Mouse (Mus musculus): ENCODE results near the gene Csf3. TPM values are rescaled to one million over a fixed set of nuclear protein-coding genes. Genes with fewer than 3 reads are reported as not detected.

The Csf3 gene
- polyA plus RNA-seq, 1 experiment = 0.22 TPM

GRCm38 (mm10) chr11:98682811-98683210 is 18.3 kb upstream of the Csf3 start:
- under 1% methylated on average over 23 of the region's 23 CpGs for WGBS
- TF ChIP-seq CTCF (IDR thresholded peaks at IDR 0.05; ENCODE audit: borderline replicate concordance, control insufficient read depth, extremely low read depth, insufficient read depth, low read length, poor library complexity) (no peak), POLR2A (IDR thresholded peaks at IDR 0.05; ENCODE audit: control insufficient read depth, extremely low read depth, insufficient read depth, low read length, poor library complexity) (no peak)
- Histone ChIP-seq H3K4me3 (ENCODE audit: control insufficient read depth, insufficient read depth, low read length) (peak overlapping the region; percentile 71), H3K27me3 (ENCODE audit: control insufficient read depth, insufficient read depth, low read length) (no peaks in the 10 kb centered on the region), H3K4me1 (replicated peaks; ENCODE audit: control insufficient read depth, insufficient read depth, low read length) (peaks cover 2% of the 10 kb centered on the region; the same call in 1 of the 2 replicates), H3K36me3 (ENCODE audit: control insufficient read depth, insufficient read depth, low read length) (peaks cover 24% of the 10 kb centered on the region), H3K27ac (ENCODE audit: control insufficient read depth, insufficient read depth, low read length) (no peak overlapping the region)
- no peak for DNase-seq

GRCm38 (mm10) chr11:98685642-98686041 is 15.4 kb upstream of the Csf3 start:
- TF ChIP-seq POLR2A (IDR thresholded peaks at IDR 0.05; ENCODE audit: control insufficient read depth, extremely low read depth, insufficient read depth, low read length, poor library complexity) (no peak), CTCF (IDR thresholded peaks at IDR 0.05; ENCODE audit: borderline replicate concordance, control insufficient read depth, extremely low read depth, insufficient read depth, low read length, poor library complexity) (no peak)
- no peak overlapping the region for H3K27ac ChIP-seq (ENCODE audit: control insufficient read depth, insufficient read depth, low read length)
- no peak overlapping the region for H3K4me3 ChIP-seq (ENCODE audit: control insufficient read depth, insufficient read depth, low read length)
- peaks cover 43% of the 10 kb centered on the region for H3K36me3 ChIP-seq (ENCODE audit: control insufficient read depth, insufficient read depth, low read length)
- DNase-seq = no peak
- H3K27me3 ChIP-seq (ENCODE audit: control insufficient read depth, insufficient read depth, low read length) = no peaks in the 10 kb centered on the region
- 97% methylated on average over 9 of the region's 9 CpGs for WGBS
- H3K4me1 ChIP-seq (replicated peaks; ENCODE audit: control insufficient read depth, insufficient read depth, low read length) = peaks cover 2% of the 10 kb centered on the region; the same call in 1 of the 2 replicates

GRCm38 (mm10) chr11:98686976-98687375 is 14.1 kb upstream of the Csf3 start:
- Histone ChIP-seq H3K4me1 (replicated peaks; ENCODE audit: control insufficient read depth, insufficient read depth, low read length) (no peaks in the 10 kb centered on the region), H3K4me3 (ENCODE audit: control insufficient read depth, insufficient read depth, low read length) (no peak overlapping the region), H3K27me3 (ENCODE audit: control insufficient read depth, insufficient read depth, low read length) (no peaks in the 10 kb centered on the region), H3K36me3 (ENCODE audit: control insufficient read depth, insufficient read depth, low read length) (peaks cover 56% of the 10 kb centered on the region), H3K27ac (ENCODE audit: control insufficient read depth, insufficient read depth, low read length) (no peak overlapping the region)
- WGBS = 96% methylated on average over 4 of the region's 4 CpGs
- DNase-seq = no peak
- TF ChIP-seq CTCF (IDR thresholded peaks at IDR 0.05; ENCODE audit: borderline replicate concordance, control insufficient read depth, extremely low read depth, insufficient read depth, low read length, poor library complexity) (no peak), POLR2A (IDR thresholded peaks at IDR 0.05; ENCODE audit: control insufficient read depth, extremely low read depth, insufficient read depth, low read length, poor library complexity) (no peak)

GRCm38 (mm10) chr11:98688009-98688408 is 13.1 kb upstream of the Csf3 start:
- Histone ChIP-seq H3K4me3 (ENCODE audit: control insufficient read depth, insufficient read depth, low read length) (no peak overlapping the region), H3K36me3 (ENCODE audit: control insufficient read depth, insufficient read depth, low read length) (peaks cover 60% of the 10 kb centered on the region)
- TF ChIP-seq CTCF (IDR thresholded peaks at IDR 0.05; ENCODE audit: borderline replicate concordance, control insufficient read depth, extremely low read depth, insufficient read depth, low read length, poor library complexity) = no peak
- no peak for TF ChIP-seq POLR2A (IDR thresholded peaks at IDR 0.05; ENCODE audit: control insufficient read depth, extremely low read depth, insufficient read depth, low read length, poor library complexity)

GRCm38 (mm10) chr11:98693201-98693600 is 7.9 kb upstream of the Csf3 start:
- peak; percentile 84 for DNase-seq
- 14% methylated on average over 13 of the region's 13 CpGs for WGBS
- Histone ChIP-seq H3K36me3 (ENCODE audit: control insufficient read depth, insufficient read depth, low read length) (peaks cover 56% of the 10 kb centered on the region), H3K27ac (ENCODE audit: control insufficient read depth, insufficient read depth, low read length) (peak overlapping the region; percentile 17; the same call in 1 of the 2 replicates), H3K27me3 (ENCODE audit: control insufficient read depth, insufficient read depth, low read length) (no peaks in the 10 kb centered on the region), H3K4me3 (ENCODE audit: control insufficient read depth, insufficient read depth, low read length) (no peak overlapping the region), H3K4me1 (replicated peaks; ENCODE audit: control insufficient read depth, insufficient read depth, low read length) (peaks cover 13% of the 10 kb centered on the region)
- TF ChIP-seq CTCF (IDR thresholded peaks at IDR 0.05; ENCODE audit: borderline replicate concordance, control insufficient read depth, extremely low read depth, insufficient read depth, low read length, poor library complexity) = no peak

More at GRCm38 (mm10) chr11:98688009-98688408, 13.1 kb upstream of the Csf3 start:
- H3K27ac ChIP-seq (ENCODE audit: control insufficient read depth, insufficient read depth, low read length) = no peak overlapping the region
- no peaks in the 10 kb centered on the region for H3K27me3 ChIP-seq (ENCODE audit: control insufficient read depth, insufficient read depth, low read length)
- H3K4me1 ChIP-seq (replicated peaks; ENCODE audit: control insufficient read depth, insufficient read depth, low read length) = peaks cover 5% of the 10 kb centered on the region
- WGBS = 95% methylated on average over 8 of the region's 8 CpGs
- no peak for DNase-seq

- no peak overlapping the region for H3K27ac ChIP-seq (ENCODE audit: control insufficient read depth, insufficient read depth, low read length)
- TF ChIP-seq POLR2A (IDR thresholded peaks at IDR 0.05; ENCODE audit: control insufficient read depth, extremely low read depth, insufficient read depth, low read length, poor library complexity) = no peak
- no peak for TF ChIP-seq CTCF (IDR thresholded peaks at IDR 0.05; ENCODE audit: borderline replicate concordance, control insufficient read depth, extremely low read depth, insufficient read depth, low read length, poor library complexity)
- DNase-seq = no peak
- H3K27me3 ChIP-seq (ENCODE audit: control insufficient read depth, insufficient read depth, low read length) = no peaks in the 10 kb centered on the region
- peaks cover 52% of the 10 kb centered on the region for H3K36me3 ChIP-seq (ENCODE audit: control insufficient read depth, insufficient read depth, low read length)
- peaks cover 13% of the 10 kb centered on the region for H3K4me1 ChIP-seq (replicated peaks; ENCODE audit: control insufficient read depth, insufficient read depth, low read length)
- 86% methylated on average over 9 of the region's 9 CpGs for WGBS
- H3K4me3 ChIP-seq (ENCODE audit: control insufficient read depth, insufficient read depth, low read length) = no peak overlapping the region
Observed at GRCm38 (mm10) chr11:98693746-98694145, 7.3 kb upstream of the Csf3 start.

GRCm38 (mm10) chr11:98694301-98694700 is 6.8 kb upstream of the Csf3 start:
- no peak for TF ChIP-seq POLR2A (IDR thresholded peaks at IDR 0.05; ENCODE audit: control insufficient read depth, extremely low read depth, insufficient read depth, low read length, poor library complexity)
- no peak for TF ChIP-seq CTCF (IDR thresholded peaks at IDR 0.05; ENCODE audit: borderline replicate concordance, control insufficient read depth, extremely low read depth, insufficient read depth, low read length, poor library complexity)
- Histone ChIP-seq H3K36me3 (ENCODE audit: control insufficient read depth, insufficient read depth, low read length) (peaks cover 52% of the 10 kb centered on the region), H3K4me3 (ENCODE audit: control insufficient read depth, insufficient read depth, low read length) (no peak overlapping the region), H3K4me1 (replicated peaks; ENCODE audit: control insufficient read depth, insufficient read depth, low read length) (peaks cover 13% of the 10 kb centered on the region), H3K27me3 (ENCODE audit: control insufficient read depth, insufficient read depth, low read length) (no peaks in the 10 kb centered on the region), H3K27ac (ENCODE audit: control insufficient read depth, insufficient read depth, low read length) (no peak overlapping the region)
- DNase-seq = no peak
- WGBS = 94% methylated on average over 9 of the region's 9 CpGs
